Mouse (Mus musculus) limb, embryonic 13.5 days (tissue): ENCODE results near the gene Xkr7. TPM values are rescaled to one million over a fixed set of nuclear protein-coding genes. Genes with fewer than 3 reads are reported as not detected.

Source experiments
- ATAC-seq: fragments of 200-750 bp; cut with Nextera tagmentation; 2 replicates; pipeline ENCODE4 v1.8.0; 2017; ENCODE audit warnings: low read depth, moderate number of reproducible peaks, moderate TSS enrichment; ENCODE audit not compliant: low FRiP score
- H3K27ac ChIP-seq: fragments of 300-500 bp; sonication (generic); 2 replicates; pipeline ENCODE4 v1.5.1; 2015; ENCODE audit warnings: inconsistent platforms, mild to moderate bottlenecking, moderate library complexity
- H3K27me3 ChIP-seq: fragments of 300-500 bp; sonication (generic); 2 replicates; pipeline ENCODE4 v1.6.1; 2015; ENCODE audit warnings: mild to moderate bottlenecking, inconsistent platforms
- H3K36me3 ChIP-seq: fragments of 300-500 bp; sonication (generic); 2 replicates; pipeline ENCODE4 v1.6.1; 2015; ENCODE audit warnings: inconsistent platforms, mild to moderate bottlenecking, moderate library complexity
- H3K4me1 ChIP-seq: fragments of 300-500 bp; sonication (generic); 2 replicates; pipeline ENCODE4 v1.6.1; 2015; ENCODE audit warnings: inconsistent platforms
- H3K4me2 ChIP-seq: fragments of 300-500 bp; sonication (generic); replicated peaks from 2 replicates; pipeline ENCODE4 v1.6.1; 2015; ENCODE audit warnings: inconsistent platforms, mild to moderate bottlenecking, moderate library complexity
- H3K4me3 ChIP-seq: fragments of 300-500 bp; sonication (generic); 2 replicates; pipeline ENCODE4 v1.5.1; 2015; ENCODE audit warnings: moderate library complexity, mild to moderate bottlenecking, inconsistent platforms
- H3K9ac ChIP-seq: fragments of 300-500 bp; sonication (generic); 2 replicates; pipeline ENCODE4 v1.6.1; 2015; ENCODE audit warnings: mild to moderate bottlenecking, inconsistent platforms
- H3K9me3 ChIP-seq: fragments of 300-500 bp; sonication (generic); 2 replicates; pipeline ENCODE4 v1.6.1; 2016; ENCODE audit warnings: inconsistent platforms
- WGBS: fragments of 180-500 bp; shearing (Covaris S2); methylation state at CpG from one replicate; pipeline ENCODE4 v1.1.7; 2015; 5-methylcytosine and 5-hydroxymethylcytosine counted together
- polyA plus RNA-seq: library from polyadenylated mRNA; unstranded; fragments of >200 nt; fragmentation: Nextera tagmentation; extraction: Ambion mirVana; gene quantifications from 2 replicates; pipeline ENCODE4 v1.2.1, GENCODE M21; 2015

Xkr7 gene
- polyA plus RNA-seq, 1 experiment from 2014 or later, result not detected

- Histone ChIP-seq H3K9ac (no peak overlapping the region), H3K4me1 (peaks cover 9% of the 10 kb centered on the region; the same call in 1 of the 2 replicates), H3K4me2 (no peak overlapping the region), H3K4me3 (no peak overlapping the region), H3K36me3 (no peaks in the 10 kb centered on the region), H3K27me3 (peaks cover 20% of the 10 kb centered on the region), H3K27ac (no peak overlapping the region), H3K9me3 (no peaks in the 10 kb centered on the region)
- no peak for ATAC-seq
- 44% methylated on average over 3 of the region's 3 CpGs for WGBS
Measured at GRCm38 (mm10) chr2:153043886-153044285, 12.2 kb downstream of the Xkr7 start.

GRCm38 (mm10) chr2:153045884-153046299, 14.2 kb downstream of the Xkr7 start:
- Histone ChIP-seq H3K4me1 (peaks cover 17% of the 10 kb centered on the region; the same call in 1 of the 2 replicates), H3K9me3 (no peaks in the 10 kb centered on the region), H3K4me2 (no peak overlapping the region), H3K27ac (no peak overlapping the region), H3K9ac (no peak overlapping the region), H3K36me3 (no peaks in the 10 kb centered on the region), H3K4me3 (no peak overlapping the region), H3K27me3 (peaks cover 40% of the 10 kb centered on the region)
- WGBS, result 26% methylated on average over 8 of the region's 8 CpGs
- peak; percentile 40; the same call in 1 of the 2 replicates for ATAC-seq

GRCm38 (mm10) chr2:153047828-153048465, 16.3 kb downstream of the Xkr7 start:
- Histone ChIP-seq H3K36me3 (no peaks in the 10 kb centered on the region), H3K4me3 (no peak overlapping the region), H3K9ac (0 out of 2 replicates have a peak overlapping the region, but pooled peaks have one; percentile 4), H3K27ac (no peak overlapping the region), H3K4me2 (no peak overlapping the region), H3K4me1 (peaks cover 23% of the 10 kb centered on the region; the same call in 1 of the 2 replicates), H3K9me3 (no peaks in the 10 kb centered on the region), H3K27me3 (peaks cover 60% of the 10 kb centered on the region)
- 43% methylated on average over 17 of the region's 17 CpGs for WGBS
- ATAC-seq, result no peak

GRCm38 (mm10) chr2:153049288-153049996, 17.8 kb downstream of the Xkr7 start:
- no peak overlapping the region for H3K4me3 ChIP-seq
- peaks cover 23% of the 10 kb centered on the region; the same call in 1 of the 2 replicates for H3K4me1 ChIP-seq
- no peak overlapping the region for H3K27ac ChIP-seq
- no peaks in the 10 kb centered on the region for H3K36me3 ChIP-seq
- WGBS, result 33% methylated on average over 9 of the region's 9 CpGs
- H3K9ac ChIP-seq, result no peak overlapping the region
- H3K27me3 ChIP-seq, result peaks cover 75% of the 10 kb centered on the region
- no peaks in the 10 kb centered on the region for H3K9me3 ChIP-seq
- no peak overlapping the region for H3K4me2 ChIP-seq
- ATAC-seq, result no peak

- Histone ChIP-seq H3K9me3 (no peaks in the 10 kb centered on the region), H3K36me3 (no peaks in the 10 kb centered on the region), H3K4me3 (no peak overlapping the region), H3K4me1 (peaks cover 23% of the 10 kb centered on the region; the same call in 1 of the 2 replicates), H3K4me2 (no peak overlapping the region), H3K9ac (no peak overlapping the region), H3K27ac (no peak overlapping the region), H3K27me3 (peaks cover 81% of the 10 kb centered on the region)
- no peak for ATAC-seq
- WGBS, result 92% methylated on average over 4 of the region's 4 CpGs
Measured at GRCm38 (mm10) chr2:153049997-153050358, 18.3 kb downstream of the Xkr7 start.

GRCm38 (mm10) chr2:153051095-153051494, 19.4 kb downstream of the Xkr7 start:
- WGBS, result 76% methylated on average over 6 of the region's 6 CpGs
- peaks cover 83% of the 10 kb centered on the region for H3K27me3 ChIP-seq

GRCm38 (mm10) chr2:153051537-153051936, 19.9 kb downstream of the Xkr7 start:
- ATAC-seq, result no peak
- WGBS, result 81% methylated on average over 9 of the region's 9 CpGs
- no peak overlapping the region for H3K4me2 ChIP-seq
- H3K4me1 ChIP-seq, result peaks cover 14% of the 10 kb centered on the region; the same call in 1 of the 2 replicates
- H3K36me3 ChIP-seq, result no peaks in the 10 kb centered on the region
- H3K27me3 ChIP-seq, result peaks cover 82% of the 10 kb centered on the region
- H3K4me3 ChIP-seq, result no peak overlapping the region
- no peak overlapping the region for H3K27ac ChIP-seq
- H3K9me3 ChIP-seq, result no peaks in the 10 kb centered on the region
- no peak overlapping the region for H3K9ac ChIP-seq

More at GRCm38 (mm10) chr2:153051095-153051494, 19.4 kb downstream of the Xkr7 start:
- H3K9me3 ChIP-seq, result no peaks in the 10 kb centered on the region
- peaks cover 18% of the 10 kb centered on the region; the same call in 1 of the 2 replicates for H3K4me1 ChIP-seq
- no peak overlapping the region for H3K27ac ChIP-seq
- no peak overlapping the region for H3K4me2 ChIP-seq
- no peaks in the 10 kb centered on the region for H3K36me3 ChIP-seq
- no peak for ATAC-seq
- H3K4me3 ChIP-seq, result no peak overlapping the region
- no peak overlapping the region for H3K9ac ChIP-seq

GRCm38 (mm10) chr2:153052700-153053351, 21.2 kb downstream of the Xkr7 start:
- peaks cover 74% of the 10 kb centered on the region for H3K27me3 ChIP-seq
- H3K4me2 ChIP-seq, result peak overlapping the region; percentile 28; the same call in 1 of the 2 replicates
- no peak overlapping the region for H3K9ac ChIP-seq
- WGBS, result 7% methylated on average over 30 of the region's 30 CpGs
- no peak for ATAC-seq
- no peak overlapping the region for H3K27ac ChIP-seq
- H3K9me3 ChIP-seq, result no peaks in the 10 kb centered on the region
- peaks cover 14% of the 10 kb centered on the region; the same call in 1 of the 2 replicates for H3K4me1 ChIP-seq
- H3K36me3 ChIP-seq, result no peaks in the 10 kb centered on the region
- peak overlapping the region; percentile 12; the same call in 1 of the 2 replicates for H3K4me3 ChIP-seq

- Histone ChIP-seq H3K27ac (no peak overlapping the region), H3K9me3 (no peaks in the 10 kb centered on the region), H3K36me3 (no peaks in the 10 kb centered on the region), H3K4me1 (peaks cover 14% of the 10 kb centered on the region; the same call in 1 of the 2 replicates), H3K9ac (no peak overlapping the region), H3K4me3 (no peak overlapping the region), H3K4me2 (no peak overlapping the region), H3K27me3 (peaks cover 71% of the 10 kb centered on the region)
- WGBS, result 88% methylated on average over 8 of the region's 8 CpGs
- no peak for ATAC-seq
Measured at GRCm38 (mm10) chr2:153053896-153054295, 22.2 kb downstream of the Xkr7 start.

- 52% methylated on average over 6 of the region's 6 CpGs for WGBS
- no peaks in the 10 kb centered on the region for H3K9me3 ChIP-seq
- H3K4me3 ChIP-seq, result no peak overlapping the region
- H3K4me2 ChIP-seq, result no peak overlapping the region
- H3K9ac ChIP-seq, result no peak overlapping the region
- no peaks in the 10 kb centered on the region for H3K36me3 ChIP-seq
- H3K27me3 ChIP-seq, result peaks cover 57% of the 10 kb centered on the region
- no peak for ATAC-seq
- H3K27ac ChIP-seq, result no peak overlapping the region
- peaks cover 6% of the 10 kb centered on the region; the same call in 1 of the 2 replicates for H3K4me1 ChIP-seq
Measured at GRCm38 (mm10) chr2:153055270-153055920, 23.7 kb downstream of the Xkr7 start.

GRCm38 (mm10) chr2:153058365-153058764, 26.7 kb downstream of the Xkr7 start:
- H3K9ac ChIP-seq, result no peak overlapping the region
- no peaks in the 10 kb centered on the region for H3K9me3 ChIP-seq
- no peak overlapping the region for H3K4me2 ChIP-seq
- H3K36me3 ChIP-seq, result no peaks in the 10 kb centered on the region
- H3K4me3 ChIP-seq, result no peak overlapping the region
- ATAC-seq, result no peak
- H3K27ac ChIP-seq, result no peak overlapping the region
- H3K4me1 ChIP-seq, result no peaks in the 10 kb centered on the region
- 42% methylated on average over 4 of the region's 4 CpGs for WGBS
- peaks cover 27% of the 10 kb centered on the region for H3K27me3 ChIP-seq
